Mouse (Mus musculus) adrenal gland, adult 2 months (tissue): ENCODE measurements around the gene Ccsap. TPM values are rescaled to one million over a fixed set of nuclear protein-coding genes. Genes with fewer than 3 reads are reported as not detected.

ENCODE experiments used
- DNase-seq: peaks from one replicate; pipeline ENCODE4 v3.0.0; 2021
- polyA plus RNA-seq: library from polyadenylated mRNA; depleted of rRNA; stranded (reverse); fragments of >200 nt; gene quantifications from 2 replicates; pipeline ENCODE4 v1.2.3, GENCODE M21; 2012; rRNA removed
- total RNA-seq, 2 experiments: library from RNA; stranded (reverse); gene quantifications; 2 replicates each; pipeline ENCODE4 v1.2.3; 2021

The Ccsap gene
- total and polyA plus RNA-seq, 3 experiments, result 1.2 to 2.1 (median 1.3) TPM

- DNase-seq, result no peak
Observed at GRCm38 (mm10) chr8:123805209-123805717, 54.7 kb downstream of the Ccsap start.

- no peak for DNase-seq
Observed at GRCm38 (mm10) chr8:123804586-123804985, 55.4 kb downstream of the Ccsap start.

- DNase-seq, result no peak
Observed at GRCm38 (mm10) chr8:123803639-123804038, 56.4 kb downstream of the Ccsap start.

- no peak for DNase-seq
Observed at GRCm38 (mm10) chr8:123801538-123801937, 58.5 kb downstream of the Ccsap start.

GRCm38 (mm10) chr8:123800867-123801266 is 59.1 kb downstream of the Ccsap start:
- DNase-seq, result no peak

GRCm38 (mm10) chr8:123799885-123800284 is 60.1 kb downstream of the Ccsap start:
- DNase-seq, result no peak

- no peak for DNase-seq
Observed at GRCm38 (mm10) chr8:123799434-123799833, 60.6 kb downstream of the Ccsap start.

GRCm38 (mm10) chr8:123797928-123798327 is 62.1 kb downstream of the Ccsap start:
- DNase-seq, result no peak

GRCm38 (mm10) chr8:123796758-123797157 is 63.3 kb downstream of the Ccsap start:
- DNase-seq, result peak; percentile 57

GRCm38 (mm10) chr8:123794766-123795165 is 65.2 kb downstream of the Ccsap start:
- no peak for DNase-seq

GRCm38 (mm10) chr8:123793900-123794299 is 66.1 kb downstream of the Ccsap start:
- DNase-seq, result peak; percentile 56

- no peak for DNase-seq
Observed at GRCm38 (mm10) chr8:123791845-123792225, 68.2 kb downstream of the Ccsap start.

GRCm38 (mm10) chr8:123791101-123791844 is 68.7 kb downstream of the Ccsap start:
- DNase-seq, result no peak

Other genes starting within 250 kb of the Ccsap start
- 10 to 100 TPM; 31.7 to 43.0 TPM for gene Rhou, start 206.3 kb downstream of the Ccsap start, total RNA-seq
- gene Rhou, start 206.3 kb downstream of the Ccsap start, polyA plus RNA-seq, result 12.3 and 13.6 TPM in 2 replicates
- 10 to 100 TPM; 19.2 to 26.7 TPM for gene Rab4a, start 54.2 kb downstream of the Ccsap start, total RNA-seq
- 13.0 and 19.4 TPM in 2 replicates for gene Rab4a, start 54.2 kb downstream of the Ccsap start, polyA plus RNA-seq
- under 1 TPM; 0.20 to 0.38 TPM for gene Acta1, start 34.5 kb upstream of the Ccsap start, total RNA-seq
- 1.2 and 4.7 TPM in 2 replicates for gene Acta1, start 34.5 kb upstream of the Ccsap start, polyA plus RNA-seq
- 10 to 100 TPM; 15.5 to 21.0 TPM for gene Nup133, start 89.1 kb upstream of the Ccsap start, total RNA-seq
- gene Nup133, start 89.1 kb upstream of the Ccsap start, polyA plus RNA-seq, result 6.2 and 9.5 TPM in 2 replicates
- gene Abcb10, start 122.9 kb upstream of the Ccsap start, total RNA-seq, result 10 to 100 TPM in 1 of 2 experiments, 1 to 10 TPM in 1; 9.3 to 15.7 TPM
- 14.7 and 16.7 TPM in 2 replicates for gene Abcb10, start 122.9 kb upstream of the Ccsap start, polyA plus RNA-seq
- 10 to 100 TPM; 21.3 to 24.1 TPM for gene Taf5l, start 161.2 kb upstream of the Ccsap start, total RNA-seq
- gene Taf5l, start 161.2 kb upstream of the Ccsap start, polyA plus RNA-seq, result 18.7 and 22.7 TPM in 2 replicates
- gene Urb2, start 161.3 kb upstream of the Ccsap start, total RNA-seq, result 10 to 100 TPM; 10.6 to 12.7 TPM
- gene Urb2, start 161.3 kb upstream of the Ccsap start, polyA plus RNA-seq, result 2.2 and 3.4 TPM in 2 replicates